Mouse (Mus musculus): ENCODE measurements around the gene Cd3e. TPM values are rescaled to one million over a fixed set of nuclear protein-coding genes. Genes with fewer than 3 reads are reported as not detected.
A peak's percentile ranks its signal among the peaks of the same experiment; 100 is the strongest.

Cd3e gene
- polyA plus RNA-seq, 1 experiment: 0.05 TPM

DNA sequence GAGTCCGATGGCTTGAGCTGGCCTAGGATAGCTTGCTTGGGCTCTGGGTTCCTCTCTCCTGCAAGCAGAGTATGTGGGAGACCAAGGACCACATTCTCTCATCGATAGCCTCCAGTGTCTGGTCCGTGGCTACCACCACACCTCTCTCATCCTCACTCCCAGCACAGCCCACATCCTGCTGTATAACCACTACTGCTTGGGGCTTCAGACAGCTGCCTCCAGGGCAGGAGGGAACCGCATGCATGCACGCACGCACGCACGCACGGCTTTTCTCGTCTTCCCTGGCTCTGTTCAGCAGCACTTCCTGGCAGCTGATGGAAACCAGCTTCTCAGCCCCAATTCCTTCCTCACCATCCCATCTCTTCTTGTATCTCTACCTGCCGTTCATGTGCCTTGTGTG is 11.3 kb downstream of the Cd3e start:
- TF ChIP-seq CTCF (IDR thresholded peaks at IDR 0.05; ENCODE audit: borderline replicate concordance, insufficient read depth, low read depth, low read length) (no peak), POLR2A (IDR thresholded peaks at IDR 0.05; ENCODE audit: borderline replicate concordance, insufficient read depth, low read length) (no peak)
- Histone ChIP-seq H3K27ac (ENCODE audit: insufficient read depth, low read length) (no peak overlapping the region), H3K4me3 (replicated peaks; ENCODE audit: insufficient read depth, low read depth, low read length) (no peak overlapping the region), H3K4me1 (ENCODE audit: control insufficient read depth, insufficient read depth, low read length) (peaks cover 12% of the 10 kb centered on the region), H3K27me3 (ENCODE audit: control insufficient read depth, insufficient read depth, low read length) (no peaks in the 10 kb centered on the region)
- DNase-seq: no peak
- 82% methylated on average over 11 of the region's 11 CpGs for WGBS

DNA sequence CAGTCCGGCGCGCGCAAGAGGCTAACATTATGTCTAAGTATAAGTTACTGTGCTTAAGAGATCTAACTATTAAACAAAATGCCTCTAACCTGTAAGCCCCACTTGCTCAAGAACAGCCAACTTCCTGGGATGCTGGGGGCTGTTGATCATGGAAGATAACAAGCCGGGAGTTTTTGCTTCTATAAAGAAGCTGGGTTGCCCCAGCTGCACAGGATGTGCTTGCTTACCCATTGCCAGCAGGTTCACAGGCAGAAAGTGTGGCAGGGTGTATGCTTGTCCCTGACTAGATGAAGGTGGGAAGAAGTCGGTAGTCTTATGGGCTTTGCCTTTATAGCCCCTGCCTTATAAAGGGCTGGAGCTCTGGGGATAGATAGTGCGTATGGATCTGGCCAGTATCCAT is 12.8 kb downstream of the Cd3e start:
- no peak for DNase-seq
- Histone ChIP-seq H3K4me3 (replicated peaks; ENCODE audit: insufficient read depth, low read depth, low read length) (no peak overlapping the region), H3K27me3 (ENCODE audit: control insufficient read depth, insufficient read depth, low read length) (no peaks in the 10 kb centered on the region), H3K4me1 (ENCODE audit: control insufficient read depth, insufficient read depth, low read length) (peaks cover 12% of the 10 kb centered on the region), H3K27ac (ENCODE audit: insufficient read depth, low read length) (no peak overlapping the region)
- WGBS: 97% methylated on average over 7 of the region's 7 CpGs
- TF ChIP-seq CTCF (IDR thresholded peaks at IDR 0.05; ENCODE audit: borderline replicate concordance, insufficient read depth, low read depth, low read length) (no peak), POLR2A (IDR thresholded peaks at IDR 0.05; ENCODE audit: borderline replicate concordance, insufficient read depth, low read length) (no peak)

GRCm38 (mm10) chr9:44994962-44995361 is 14.5 kb downstream of the Cd3e start:
- Histone ChIP-seq H3K4me1 (ENCODE audit: control insufficient read depth, insufficient read depth, low read length) (peaks cover 12% of the 10 kb centered on the region), H3K4me3 (replicated peaks; ENCODE audit: insufficient read depth, low read depth, low read length) (no peak overlapping the region), H3K27ac (ENCODE audit: insufficient read depth, low read length) (no peak overlapping the region), H3K27me3 (ENCODE audit: control insufficient read depth, insufficient read depth, low read length) (no peaks in the 10 kb centered on the region)
- DNase-seq: no peak
- WGBS: 80% methylated on average over 4 of the region's 4 CpGs
- TF ChIP-seq POLR2A (IDR thresholded peaks at IDR 0.05; ENCODE audit: borderline replicate concordance, insufficient read depth, low read length) (no peak), CTCF (IDR thresholded peaks at IDR 0.05; ENCODE audit: borderline replicate concordance, insufficient read depth, low read depth, low read length) (no peak)

- DNase-seq: no peak
- TF ChIP-seq CTCF (IDR thresholded peaks at IDR 0.05; ENCODE audit: borderline replicate concordance, insufficient read depth, low read depth, low read length): no peak
- TF ChIP-seq POLR2A (IDR thresholded peaks at IDR 0.05; ENCODE audit: borderline replicate concordance, insufficient read depth, low read length): no peak
- Histone ChIP-seq H3K4me1 (ENCODE audit: control insufficient read depth, insufficient read depth, low read length) (peaks cover 2% of the 10 kb centered on the region; the same call in 1 of the 2 replicates), H3K4me3 (replicated peaks; ENCODE audit: insufficient read depth, low read depth, low read length) (no peak overlapping the region), H3K27me3 (ENCODE audit: control insufficient read depth, insufficient read depth, low read length) (no peaks in the 10 kb centered on the region), H3K27ac (ENCODE audit: insufficient read depth, low read length) (no peak overlapping the region)
- WGBS: 62% methylated on average over 2 of the region's 2 CpGs
These were observed 16.2 kb downstream of the Cd3e start for GRCm38 (mm10) chr9:44993268-44993667.

- H3K4me1 ChIP-seq (ENCODE audit: control insufficient read depth, insufficient read depth, low read length): no peaks in the 10 kb centered on the region
- TF ChIP-seq POLR2A (IDR thresholded peaks at IDR 0.05; ENCODE audit: borderline replicate concordance, insufficient read depth, low read length): no peak
- TF ChIP-seq CTCF (IDR thresholded peaks at IDR 0.05; ENCODE audit: borderline replicate concordance, insufficient read depth, low read depth, low read length): no peak
- H3K27me3 ChIP-seq (ENCODE audit: control insufficient read depth, insufficient read depth, low read length): no peaks in the 10 kb centered on the region
- no peak overlapping the region for H3K4me3 ChIP-seq (replicated peaks; ENCODE audit: insufficient read depth, low read depth, low read length)
- H3K27ac ChIP-seq (ENCODE audit: insufficient read depth, low read length): no peak overlapping the region
- peak; percentile 59 to 78 for DNase-seq
These were observed 17.2 kb downstream of the Cd3e start for GRCm38 (mm10) chr9:44992271-44992670.

- 78% methylated on average over 2 of the region's 2 CpGs for whole genome bisulfite sequencing
- no peak for TF ChIP-seq CTCF (IDR thresholded peaks at IDR 0.05; ENCODE audit: borderline replicate concordance, insufficient read depth, low read depth, low read length)
- no peak for TF ChIP-seq POLR2A (IDR thresholded peaks at IDR 0.05; ENCODE audit: borderline replicate concordance, insufficient read depth, low read length)
- no peak overlapping the region for H3K4me3 ChIP-seq (replicated peaks; ENCODE audit: insufficient read depth, low read depth, low read length)
- no peaks in the 10 kb centered on the region for H3K4me1 ChIP-seq (ENCODE audit: control insufficient read depth, insufficient read depth, low read length)
- no peak for DNase-seq
- H3K27me3 ChIP-seq (ENCODE audit: control insufficient read depth, insufficient read depth, low read length): no peaks in the 10 kb centered on the region
- H3K27ac ChIP-seq (ENCODE audit: insufficient read depth, low read length): no peak overlapping the region
These were observed 17.6 kb downstream of the Cd3e start for GRCm38 (mm10) chr9:44991821-44992220.

DNA sequence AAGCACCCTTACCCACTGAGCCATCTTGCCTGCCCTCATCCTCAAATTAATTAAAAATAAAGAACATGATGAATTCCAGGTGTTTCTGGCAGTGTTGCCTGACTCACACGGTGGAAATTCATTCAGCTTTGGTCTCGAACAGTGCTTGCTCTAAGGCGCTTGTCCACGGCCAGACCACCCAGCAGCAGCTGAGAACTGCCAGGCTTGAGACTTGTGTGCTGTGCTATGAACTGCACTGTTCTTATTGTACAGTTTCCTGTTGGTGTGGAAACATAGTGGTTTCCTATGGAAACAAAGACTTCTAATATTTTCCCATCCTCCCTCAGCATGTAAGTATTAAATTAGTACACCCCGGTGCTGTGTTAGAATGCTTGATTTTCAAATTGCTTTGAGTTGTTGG is 22.5 kb downstream of the Cd3e start:
- TF ChIP-seq POLR2A (IDR thresholded peaks at IDR 0.05; ENCODE audit: borderline replicate concordance, insufficient read depth, low read length) (no peak), CTCF (IDR thresholded peaks at IDR 0.05; ENCODE audit: borderline replicate concordance, insufficient read depth, low read depth, low read length) (no peak)
- WGBS: 58% methylated on average over 5 of the region's 5 CpGs

GRCm38 (mm10) chr9:44986242-44986781 is 23.1 kb downstream of the Cd3e start:
- WGBS: 22% methylated on average over 14 of the region's 14 CpGs
- Histone ChIP-seq H3K27me3 (ENCODE audit: control insufficient read depth, insufficient read depth, low read length) (no peaks in the 10 kb centered on the region; the same call in 1 of the 2 replicates), H3K27ac (ENCODE audit: insufficient read depth, low read length) (no peak overlapping the region), H3K4me3 (replicated peaks; ENCODE audit: insufficient read depth, low read depth, low read length) (no peak overlapping the region), H3K4me1 (ENCODE audit: control insufficient read depth, insufficient read depth, low read length) (no peaks in the 10 kb centered on the region)
- DNase-seq: no peak
- TF ChIP-seq CTCF (IDR thresholded peaks at IDR 0.05; ENCODE audit: borderline replicate concordance, insufficient read depth, low read depth, low read length): no peak
- TF ChIP-seq POLR2A (IDR thresholded peaks at IDR 0.05; ENCODE audit: borderline replicate concordance, insufficient read depth, low read length): no peak

More for the DNA sequence above, 22.5 kb downstream of the Cd3e start:
- Histone ChIP-seq H3K27me3 (ENCODE audit: control insufficient read depth, insufficient read depth, low read length) (no peaks in the 10 kb centered on the region; the same call in 1 of the 2 replicates), H3K4me1 (ENCODE audit: control insufficient read depth, insufficient read depth, low read length) (no peaks in the 10 kb centered on the region), H3K27ac (ENCODE audit: insufficient read depth, low read length) (no peak overlapping the region), H3K4me3 (replicated peaks; ENCODE audit: insufficient read depth, low read depth, low read length) (no peak overlapping the region)
- no peak for DNase-seq

Data from cerebellum, adult 2 months (tissue).